Mouse (Mus musculus) forebrain, embryonic 15.5 days (tissue): ENCODE measurements around the gene Abhd8. TPM values are rescaled to one million over a fixed set of nuclear protein-coding genes. Genes with fewer than 3 reads are reported as not detected.

Experiments
- polyA plus RNA-seq: library from polyadenylated mRNA; unstranded; fragments of >200 nt; fragmentation: Nextera tagmentation; extraction: Ambion mirVana; gene quantifications from 2 replicates; pipeline ENCODE4 v1.2.1, GENCODE M21; 2015

Gene Abhd8
- polyA plus RNA-seq, 1 experiment from 2014 or later: 139 TPM

Other genes with a start within 250 kb of the Abhd8 start
- 20.0 and 21.6 TPM in 2 replicates for gene Myo9b, start 190.9 kb downstream of the Abhd8 start, polyA plus RNA-seq
- 53.5 and 56.3 TPM in 2 replicates for gene Haus8, start 190.7 kb downstream of the Abhd8 start, polyA plus RNA-seq
- gene Use1, start 96.8 kb downstream of the Abhd8 start, polyA plus RNA-seq: 98.4 and 102 TPM in 2 replicates
- gene Ocel1, start 92.4 kb downstream of the Abhd8 start, polyA plus RNA-seq: 7.3 and 8.0 TPM in 2 replicates
- gene Nr2f6, start 81.7 kb downstream of the Abhd8 start, polyA plus RNA-seq: 15.5 and 16.6 TPM in 2 replicates
- gene Ushbp1, start 67.9 kb downstream of the Abhd8 start, polyA plus RNA-seq: 5.5 and 6.0 TPM in 2 replicates
- gene Babam1, start 66.8 kb downstream of the Abhd8 start, polyA plus RNA-seq: 102 and 108 TPM in 2 replicates
- 17.2 and 18.3 TPM in 2 replicates for gene Ankle1, start 57.6 kb downstream of the Abhd8 start, polyA plus RNA-seq
- 189 and 199 TPM in 2 replicates for gene Mrpl34, start 1.3 kb upstream of the Abhd8 start, polyA plus RNA-seq
- 222 and 240 TPM in 2 replicates for gene Dda1, start 5.5 kb upstream of the Abhd8 start, polyA plus RNA-seq
- 9.4 and 9.8 TPM in 2 replicates for gene Ano8, start 22.3 kb upstream of the Abhd8 start, polyA plus RNA-seq
- 12.2 and 13.7 TPM in 2 replicates for gene Gtpbp3, start 24.4 kb upstream of the Abhd8 start, polyA plus RNA-seq
- 5.4 and 6.0 TPM in 2 replicates for gene Plvap, start 48.1 kb upstream of the Abhd8 start, polyA plus RNA-seq
- gene Ccdc194, start 62.1 kb upstream of the Abhd8 start, polyA plus RNA-seq: 0.11 TPM in 1 of 2 replicates, not detected in the other
- 8.5 and 8.8 TPM in 2 replicates for gene Bst2, start 73.8 kb upstream of the Abhd8 start, polyA plus RNA-seq
- gene Mvb12a, start 79.3 kb upstream of the Abhd8 start, polyA plus RNA-seq: 56.9 and 61.7 TPM in 2 replicates
- 0.11 and 0.20 TPM in 2 replicates for gene Tmem221, start 95.2 kb upstream of the Abhd8 start, polyA plus RNA-seq
- not detected in 2 replicates for gene Nxnl1, start 102.9 kb upstream of the Abhd8 start, polyA plus RNA-seq
- 68.5 and 71.8 TPM in 2 replicates for gene Slc27a1, start 105.2 kb upstream of the Abhd8 start, polyA plus RNA-seq
- gene Pgls, start 128.5 kb upstream of the Abhd8 start, polyA plus RNA-seq: 191 TPM in 2 replicates
- 4.9 and 5.5 TPM in 2 replicates for gene Fam129c, start 134.0 kb upstream of the Abhd8 start, polyA plus RNA-seq
- gene Colgalt1, start 147.3 kb upstream of the Abhd8 start, polyA plus RNA-seq: 54.3 and 56.2 TPM in 2 replicates
- 23.3 and 23.6 TPM in 2 replicates for gene Unc13a, start 208.1 kb upstream of the Abhd8 start, polyA plus RNA-seq
- 2.9 and 3.3 TPM in 2 replicates for gene Jak3, start 212.6 kb upstream of the Abhd8 start, polyA plus RNA-seq
- 0.54 TPM in 1 of 2 replicates, not detected in the other for gene Insl3, start 225.6 kb upstream of the Abhd8 start, polyA plus RNA-seq
- 0.42 and 0.46 TPM in 2 replicates for gene B3gnt3, start 238.1 kb upstream of the Abhd8 start, polyA plus RNA-seq